Mouse (Mus musculus) spleen, postnatal 14 days (tissue): ENCODE measurements around the gene 2810408A11Rik.

Experiments
- DNase-seq, 2 experiments: peaks; one replicate each; pipeline ENCODE4 v3.0.0; 2021 to 2022; ENCODE audit warnings: low spot score in 2 of 2

2810408A11Rik gene

DNA sequence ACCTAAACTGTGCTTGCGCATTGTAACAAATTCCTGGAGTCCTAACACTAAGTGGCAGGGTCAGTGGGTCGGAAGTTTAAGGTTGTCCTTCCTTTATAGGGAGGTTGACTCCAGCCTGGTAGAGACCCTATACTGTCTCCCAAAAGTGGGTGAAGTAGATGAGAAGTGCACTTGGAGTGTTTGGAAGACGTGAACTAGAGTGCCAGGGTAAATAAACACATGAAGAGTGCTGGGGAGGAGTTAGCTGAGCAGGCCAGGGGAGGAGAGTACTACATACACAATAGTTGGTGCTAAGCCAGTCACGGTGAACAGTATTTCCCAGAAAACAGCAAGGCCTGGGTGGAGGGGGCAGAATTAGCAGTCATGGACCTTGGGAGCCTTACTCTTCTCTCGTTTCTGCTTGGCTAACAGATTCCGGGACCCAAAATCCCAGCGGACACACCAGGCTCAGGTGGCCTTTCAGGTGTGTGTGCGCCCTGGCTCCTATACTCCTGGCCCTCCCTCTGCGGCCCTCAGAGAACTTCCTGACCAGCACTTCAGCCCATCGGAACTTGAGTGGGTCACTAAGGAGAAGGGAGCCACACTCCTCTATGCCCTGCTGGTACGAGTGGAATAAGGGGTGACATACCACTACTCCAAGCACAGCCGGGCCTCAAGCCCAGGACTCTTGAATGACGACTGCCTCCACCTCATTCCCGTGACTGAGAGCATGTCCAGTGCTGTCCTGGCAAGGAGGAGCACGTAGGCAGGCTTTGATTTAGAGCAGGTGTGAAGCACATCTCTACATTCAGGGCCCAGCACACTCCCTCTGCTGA is 12.1 kb upstream of the 2810408A11Rik start:
- DNase-seq = no peak

DNA sequence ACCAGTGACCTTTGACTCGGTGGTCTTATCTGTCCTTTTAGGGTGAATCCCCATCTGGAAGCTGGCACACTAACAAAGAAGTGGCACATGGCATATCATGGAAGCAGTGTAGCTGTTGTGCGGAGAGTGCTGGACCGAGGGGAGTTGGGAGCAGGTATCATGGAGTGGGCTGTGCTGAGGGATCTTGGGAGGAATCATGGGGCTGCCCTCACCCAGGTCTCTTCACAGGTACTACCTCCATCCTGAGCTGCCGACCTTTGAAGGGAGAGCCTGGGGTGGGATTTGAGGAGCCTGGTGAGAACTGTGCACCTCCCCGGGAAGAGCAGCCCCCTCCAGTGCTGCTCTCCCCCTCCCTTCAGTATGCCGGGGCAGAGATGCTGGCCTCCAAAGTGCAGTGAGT is 10.9 kb upstream of the 2810408A11Rik start:
- DNase-seq = no peak

DNA sequence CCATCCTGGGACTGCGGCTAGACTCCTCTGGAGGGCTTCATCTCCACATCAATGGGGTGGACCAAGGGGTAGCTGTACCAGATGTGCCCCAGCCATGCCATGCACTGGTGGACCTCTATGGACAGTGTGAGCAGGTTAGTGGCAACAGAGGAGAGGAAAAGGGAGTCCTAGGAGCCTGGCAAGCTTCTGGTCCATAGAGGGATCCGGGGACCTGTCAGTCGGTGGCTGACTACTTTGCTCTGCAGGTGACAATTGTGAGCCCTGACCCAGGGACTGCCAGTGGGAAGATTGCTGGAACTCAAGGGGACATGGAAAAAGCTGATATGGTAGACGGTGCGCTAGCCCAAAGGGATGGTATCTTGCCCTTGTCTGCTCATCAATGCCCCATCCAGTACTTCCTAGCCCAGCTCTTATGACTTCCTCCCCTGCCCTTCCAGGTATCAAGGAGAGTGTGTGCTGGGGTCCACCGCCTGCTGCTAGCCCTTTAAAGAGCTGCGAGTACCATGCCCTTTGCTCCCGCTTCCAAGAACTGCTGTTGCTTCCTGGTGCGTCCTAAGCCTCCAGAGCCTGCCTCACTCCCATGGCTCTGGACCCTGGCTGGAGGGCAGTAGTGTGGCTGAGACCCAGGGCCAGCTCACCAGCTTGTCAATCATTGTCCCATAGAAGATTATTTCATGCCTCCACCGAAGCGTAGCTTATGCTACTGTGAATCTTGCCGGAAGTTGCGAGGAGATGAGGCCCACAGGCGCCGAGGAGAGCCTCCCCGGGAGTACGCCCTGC is 10.2 kb upstream of the 2810408A11Rik start:
- DNase-seq = no peak

DNA sequence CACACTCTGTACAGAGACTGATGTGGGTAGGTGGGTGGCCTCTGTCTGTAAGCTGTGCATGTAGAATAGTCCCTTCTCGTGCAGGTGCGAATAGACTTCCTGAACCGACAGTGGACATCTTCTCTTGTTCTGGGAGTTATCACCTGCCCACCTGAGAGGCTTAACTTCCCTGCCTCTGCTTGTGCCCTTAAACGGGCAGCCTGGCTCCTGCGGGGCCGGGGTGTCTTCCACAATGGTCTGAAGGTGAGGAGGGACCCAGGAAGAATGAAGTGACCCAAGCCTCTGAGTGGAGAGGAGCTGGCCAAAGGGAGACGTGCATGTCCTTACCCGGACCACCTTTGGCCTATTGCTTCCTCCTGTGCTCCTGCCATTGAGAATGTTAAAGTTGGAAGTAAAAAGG is 9.4 kb upstream of the 2810408A11Rik start:
- DNase-seq = no peak

DNA sequence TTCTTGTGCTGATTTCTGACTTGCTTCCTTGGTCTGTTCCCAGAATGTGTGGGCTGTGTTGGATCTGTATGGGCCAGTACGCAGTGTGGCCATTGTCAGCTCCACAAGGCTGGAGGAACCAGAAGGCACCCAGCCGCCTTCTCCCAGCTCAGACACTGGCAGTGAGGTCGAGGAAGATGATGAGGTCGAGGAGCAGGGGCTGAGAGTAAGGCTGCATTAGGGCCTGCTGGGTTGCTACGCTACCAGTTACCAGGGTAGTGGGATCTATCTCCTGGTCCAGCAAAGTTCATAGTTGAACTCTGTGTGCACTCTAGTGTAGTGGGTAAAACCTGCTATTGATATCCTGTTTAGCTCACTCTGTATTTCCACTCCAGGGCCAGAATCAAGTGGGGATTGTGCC is 8.4 kb upstream of the 2810408A11Rik start:
- DNase-seq = no peak

DNA sequence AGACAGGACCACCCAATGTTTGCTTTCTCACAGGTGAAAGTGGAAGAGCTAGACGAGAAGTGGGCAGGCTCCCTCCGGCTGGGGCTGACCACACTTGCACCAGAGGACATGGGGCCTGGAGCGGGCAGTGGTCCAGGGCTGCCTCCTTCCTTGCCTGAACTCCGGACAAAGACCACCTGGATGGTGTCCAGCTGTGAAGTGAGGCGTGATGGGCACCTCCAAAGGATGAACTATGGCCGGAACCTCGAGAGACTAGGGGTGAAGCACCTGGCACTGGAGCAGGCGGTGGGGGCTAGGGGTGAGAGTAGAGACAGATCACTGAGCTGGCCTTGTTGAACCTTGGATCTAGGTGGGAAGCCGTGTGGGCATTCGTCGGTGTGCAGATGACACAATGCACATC is 7.9 kb upstream of the 2810408A11Rik start:
- DNase-seq = no peak

DNA sequence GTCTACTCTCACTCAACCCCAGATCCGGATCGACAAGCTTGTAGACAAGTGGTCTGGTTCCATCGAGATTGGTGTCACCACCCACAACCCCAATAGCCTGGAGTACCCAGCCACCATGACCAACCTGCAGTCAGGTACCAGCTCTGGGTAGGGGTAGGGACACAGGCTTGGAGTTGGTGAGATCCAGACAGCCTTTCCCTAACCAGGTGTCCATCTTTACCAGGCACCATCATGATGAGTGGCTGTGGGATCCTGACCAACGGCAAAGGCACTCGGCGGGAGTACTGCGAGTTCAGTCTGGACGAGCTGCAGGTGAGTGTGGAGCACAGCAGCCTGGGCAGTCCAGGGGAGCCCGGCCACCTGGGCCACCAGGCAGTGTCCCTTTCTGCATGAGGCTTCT is 3.5 kb upstream of the 2810408A11Rik start:
- no peak for DNase-seq

DNA sequence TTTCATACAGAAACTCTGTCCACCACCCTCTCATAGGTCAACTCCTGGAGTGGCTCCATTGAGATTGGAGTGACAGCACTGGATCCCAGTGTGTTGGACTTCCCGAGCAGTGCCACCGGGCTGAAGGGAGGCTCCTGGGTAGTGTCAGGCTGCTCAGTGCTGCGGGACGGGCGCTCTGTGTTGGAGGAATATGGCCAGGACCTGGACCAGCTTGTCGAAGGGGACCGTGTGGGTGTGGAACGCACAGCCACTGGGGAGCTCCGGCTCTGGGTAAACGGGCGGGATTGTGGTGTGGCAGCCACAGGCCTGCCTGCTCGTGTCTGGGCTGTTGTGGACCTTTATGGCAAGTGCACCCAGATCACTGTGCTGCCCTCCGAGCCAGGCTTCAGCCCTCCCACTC is 2.2 kb upstream of the 2810408A11Rik start:
- no peak for DNase-seq

DNA sequence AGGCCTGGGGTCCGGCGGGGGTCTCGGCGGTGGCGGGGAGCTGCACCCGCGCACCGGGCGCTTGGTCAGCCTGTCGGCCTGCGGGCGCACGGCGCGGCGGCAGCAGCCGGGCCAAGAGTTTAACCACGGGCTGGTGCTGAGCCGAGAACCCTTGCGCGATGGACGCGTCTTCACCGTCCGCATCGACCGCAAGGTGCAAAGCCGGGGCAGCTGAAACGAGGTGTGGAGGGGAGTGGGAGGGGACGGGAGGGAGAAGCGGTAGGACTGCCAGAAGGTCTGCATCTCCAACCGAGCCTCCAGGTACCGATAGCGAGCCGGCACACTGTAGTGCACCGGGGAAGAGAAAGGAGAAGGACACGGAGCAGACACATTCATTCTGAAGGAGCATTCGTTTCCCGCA is 1.2 kb upstream of the 2810408A11Rik start:
- DNase-seq = no peak

DNA sequence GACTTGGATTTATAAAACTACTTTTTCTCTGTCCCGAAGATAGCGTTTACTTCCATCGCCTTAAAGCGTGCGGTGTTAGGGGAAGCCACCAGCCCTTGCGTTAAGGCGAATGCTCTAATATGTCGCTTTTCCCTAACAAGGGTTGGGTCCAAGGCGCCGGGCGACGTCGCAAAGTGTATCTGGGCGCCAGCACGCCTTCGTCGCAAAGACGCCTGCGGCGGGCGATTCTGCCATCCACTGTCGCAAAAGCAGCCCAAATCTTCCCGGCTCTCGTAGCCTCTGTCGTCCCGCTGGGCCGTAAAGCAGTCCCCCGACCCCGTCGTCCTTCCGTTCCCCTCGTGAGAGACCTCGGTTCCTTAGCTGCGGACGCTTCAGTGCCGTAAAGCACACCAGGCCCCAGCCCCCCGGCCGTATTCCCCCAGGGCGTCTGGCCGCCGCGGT is 639 bp upstream of the 2810408A11Rik start:
- peak; percentile 80 to 82 for DNase-seq

DNA sequence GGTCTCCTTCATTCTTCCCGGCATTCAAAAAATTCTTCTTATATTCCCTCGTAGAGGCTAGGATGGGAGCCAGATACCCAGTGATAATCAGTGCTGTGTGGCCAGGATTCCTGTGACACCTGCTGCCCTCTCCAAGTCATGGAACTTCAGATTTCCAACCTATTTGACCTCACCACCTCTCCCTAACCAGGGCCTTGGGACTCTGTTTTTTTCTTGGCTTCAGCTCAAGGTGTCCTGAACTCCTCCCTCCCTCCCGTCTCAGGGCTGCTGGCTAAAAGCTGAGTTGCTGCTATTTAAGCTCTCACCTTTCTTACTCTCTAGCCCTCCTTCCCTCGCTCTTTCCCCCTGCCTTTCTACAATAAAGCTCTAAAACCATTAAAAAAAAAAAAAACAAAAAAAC is 917 bp downstream of the 2810408A11Rik start:
- DNase-seq = no peak

DNA sequence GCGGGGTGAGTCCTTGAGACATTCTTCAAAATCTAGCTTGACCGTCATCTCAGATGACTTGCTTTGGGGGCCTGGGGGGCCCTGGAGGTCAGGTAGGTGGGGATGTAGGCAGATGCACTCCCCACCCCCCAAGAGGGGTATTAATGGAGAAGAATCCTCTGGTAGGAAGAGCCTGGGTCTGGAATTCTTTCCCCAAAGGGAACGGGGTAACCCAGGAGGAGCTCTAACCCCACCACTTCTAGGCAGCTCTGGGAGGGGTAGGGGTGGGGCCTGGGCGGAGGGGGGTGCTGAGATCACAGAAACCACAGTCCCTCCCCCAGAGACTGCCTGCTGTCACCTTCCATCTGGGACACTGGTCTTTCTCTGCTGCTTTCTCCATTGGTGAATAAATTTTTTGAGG is 5.5 kb downstream of the 2810408A11Rik start, which contains the start of gene Acap1:
Acap1 (minus strand) TSS at position 249 of the 400 bp plus-strand sequence.
- DNase-seq = peak in 1 of 2 experiments; percentile 41

DNA sequence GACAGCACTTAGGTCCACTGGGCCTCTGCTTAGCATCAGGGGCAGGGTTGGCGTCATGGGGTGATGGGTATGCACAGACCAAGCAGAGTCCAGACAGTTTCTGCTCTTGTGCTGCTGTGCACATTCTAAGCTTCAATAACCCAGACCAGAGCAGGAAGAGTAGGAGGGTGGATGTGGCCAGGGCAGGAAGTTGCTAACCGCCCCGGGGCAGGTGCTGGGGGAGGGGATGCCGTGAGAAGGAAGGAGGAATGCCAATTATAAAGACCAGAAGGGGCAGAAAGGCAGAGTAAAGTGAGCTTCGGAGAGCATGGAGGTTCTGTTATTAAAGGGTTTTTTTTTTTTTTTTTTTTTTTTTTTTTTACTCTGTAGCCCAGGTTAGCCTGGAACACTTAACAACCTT is 6.1 kb downstream of the 2810408A11Rik start:
- DNase-seq = peak; percentile 52 to 58

DNA sequence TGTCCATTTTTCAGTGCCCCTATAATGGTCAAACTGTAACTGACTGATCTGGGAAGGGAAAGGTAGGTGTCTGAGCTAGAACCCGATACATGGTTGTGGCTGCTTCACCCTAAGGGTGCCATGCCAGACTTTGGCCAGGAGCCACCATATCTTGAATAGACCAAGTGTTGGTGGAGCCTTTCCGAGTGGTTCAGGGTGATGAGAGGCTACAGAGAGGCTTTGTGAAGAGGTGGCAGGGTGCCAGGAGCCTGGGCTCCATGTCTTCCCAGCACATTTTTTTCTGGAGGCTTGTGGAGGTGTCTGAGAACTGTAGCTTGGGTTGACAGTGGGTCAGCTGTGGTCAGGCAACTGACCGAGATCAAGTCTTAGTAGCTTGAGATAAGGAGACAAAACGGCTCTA is 9.3 kb downstream of the 2810408A11Rik start:
- no peak for DNase-seq

DNA sequence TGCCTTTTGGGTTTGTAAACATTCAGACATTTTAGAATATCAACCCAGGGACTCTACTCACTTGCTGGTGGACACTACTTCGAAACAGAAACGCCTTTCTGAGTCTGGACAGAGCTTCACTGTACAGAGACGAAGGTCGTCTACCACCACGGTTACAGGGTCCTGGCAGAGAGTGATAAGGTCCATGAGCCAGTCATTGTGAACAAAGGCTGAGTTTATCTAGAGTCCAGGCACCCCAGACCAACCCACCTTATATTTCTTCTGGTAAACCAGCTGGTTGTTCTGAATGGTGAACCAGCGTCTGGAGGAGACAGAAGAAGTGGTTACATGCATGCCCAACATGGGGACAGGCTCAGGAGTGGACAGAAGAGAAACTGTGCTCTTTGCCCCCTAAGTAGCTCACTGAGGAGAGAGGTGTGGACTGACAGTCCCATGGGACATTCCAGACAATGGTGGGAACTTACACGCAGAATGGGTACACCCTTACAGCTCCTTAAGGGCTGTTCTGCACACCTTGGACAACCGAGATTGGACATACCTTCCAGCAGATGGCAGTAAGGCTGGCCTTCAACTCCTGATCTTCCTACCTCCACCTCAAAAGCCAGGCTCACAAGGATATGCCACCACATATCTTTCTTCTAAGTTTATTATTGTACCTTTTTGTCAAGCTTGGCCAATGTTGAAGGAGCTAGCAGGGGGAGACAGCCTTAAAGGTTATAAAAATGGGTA is 13.7 kb downstream of the 2810408A11Rik start:
- no peak for DNase-seq

DNA sequence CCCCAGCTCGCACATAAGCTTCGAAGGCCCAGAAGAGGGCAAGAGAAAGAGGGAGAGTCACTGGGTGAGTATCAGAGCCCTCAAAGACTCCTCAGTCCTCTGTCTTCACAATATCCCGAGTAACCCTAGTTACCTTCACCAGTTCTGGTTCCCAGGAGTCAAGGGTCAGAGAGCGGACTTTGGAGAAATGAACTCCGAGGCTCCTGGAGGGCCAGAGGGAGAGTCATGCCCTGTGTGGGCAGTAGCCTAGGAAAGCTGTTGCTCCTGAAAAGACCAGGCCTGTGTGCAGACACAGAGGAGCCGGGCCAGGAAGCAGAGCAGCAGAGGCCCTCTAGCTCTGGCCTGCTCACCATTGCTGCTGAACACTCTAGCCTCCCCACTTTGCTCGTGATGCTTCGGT is 16.1 kb downstream of the 2810408A11Rik start:
- no peak for DNase-seq

DNA sequence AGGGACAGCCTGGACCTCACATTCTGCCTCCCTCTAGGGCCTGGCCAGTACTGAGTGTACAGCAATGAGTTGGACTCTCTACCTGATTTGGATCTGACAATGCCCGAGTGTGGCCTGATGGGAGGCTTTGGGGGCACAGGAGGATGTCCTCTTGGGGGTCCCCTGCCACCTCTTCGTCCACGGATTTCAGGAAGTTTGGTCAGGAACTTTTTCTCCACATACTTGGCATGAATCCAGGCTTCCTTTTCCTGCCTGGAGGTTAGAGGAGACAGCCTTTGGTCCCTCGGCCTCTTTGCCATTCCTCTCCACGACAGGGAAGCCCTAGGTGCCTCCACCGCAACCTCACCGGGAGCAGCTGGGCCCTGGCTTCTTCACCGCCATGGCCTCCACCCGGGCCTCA is 16.5 kb downstream of the 2810408A11Rik start:
- DNase-seq = no peak

DNA sequence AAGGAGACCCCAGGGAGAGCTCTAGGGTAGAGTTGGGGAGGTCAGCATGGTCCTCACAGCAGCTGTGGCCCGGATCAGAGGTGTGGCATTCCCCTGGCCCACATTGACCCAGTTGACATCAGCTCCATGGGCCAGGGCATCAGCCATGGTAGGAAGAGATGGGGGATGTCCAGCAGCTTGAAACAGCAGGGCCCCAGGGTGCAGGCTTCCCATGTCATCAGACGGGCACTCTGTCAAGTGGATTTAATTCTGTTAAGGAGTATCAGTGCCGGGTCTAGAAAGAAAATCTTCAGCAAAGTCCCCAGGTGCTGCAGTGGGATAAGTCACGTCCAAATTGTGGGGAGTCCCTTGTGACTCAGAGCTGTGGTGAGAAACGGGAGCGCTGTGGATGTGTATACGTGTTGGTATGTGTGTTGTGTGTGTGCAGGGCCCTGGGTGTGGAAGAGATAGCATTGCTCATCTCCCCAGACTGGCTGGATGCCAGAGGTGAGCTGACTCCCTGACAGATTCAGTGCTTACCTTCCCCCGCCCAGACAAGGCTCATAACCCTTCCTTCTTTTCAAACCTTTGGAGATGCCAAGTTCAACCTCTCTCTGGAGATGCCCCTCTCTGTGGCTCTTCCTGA is 17.1 kb downstream of the 2810408A11Rik start:
- no peak for DNase-seq

DNA sequence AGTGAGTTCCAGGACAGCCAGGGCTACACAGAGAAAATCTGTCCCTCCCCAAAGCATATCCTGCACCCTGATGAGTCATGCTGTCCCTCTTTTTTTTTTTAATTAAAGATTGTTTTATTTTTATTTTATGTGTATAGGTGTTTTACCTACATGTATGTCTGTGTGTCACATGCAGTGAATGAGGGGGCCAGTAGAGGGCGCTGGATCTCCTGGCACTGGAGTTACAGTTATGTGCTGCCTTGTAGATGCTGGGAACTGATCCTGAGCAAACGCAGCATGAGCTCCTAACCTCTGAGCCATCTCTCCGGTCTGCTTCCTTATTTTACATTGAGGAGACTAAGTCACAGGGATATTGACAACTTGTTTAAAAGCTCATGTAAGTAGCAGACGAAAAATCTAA is 17.7 kb downstream of the 2810408A11Rik start:
- peak; percentile 47 to 59 for DNase-seq

DNA sequence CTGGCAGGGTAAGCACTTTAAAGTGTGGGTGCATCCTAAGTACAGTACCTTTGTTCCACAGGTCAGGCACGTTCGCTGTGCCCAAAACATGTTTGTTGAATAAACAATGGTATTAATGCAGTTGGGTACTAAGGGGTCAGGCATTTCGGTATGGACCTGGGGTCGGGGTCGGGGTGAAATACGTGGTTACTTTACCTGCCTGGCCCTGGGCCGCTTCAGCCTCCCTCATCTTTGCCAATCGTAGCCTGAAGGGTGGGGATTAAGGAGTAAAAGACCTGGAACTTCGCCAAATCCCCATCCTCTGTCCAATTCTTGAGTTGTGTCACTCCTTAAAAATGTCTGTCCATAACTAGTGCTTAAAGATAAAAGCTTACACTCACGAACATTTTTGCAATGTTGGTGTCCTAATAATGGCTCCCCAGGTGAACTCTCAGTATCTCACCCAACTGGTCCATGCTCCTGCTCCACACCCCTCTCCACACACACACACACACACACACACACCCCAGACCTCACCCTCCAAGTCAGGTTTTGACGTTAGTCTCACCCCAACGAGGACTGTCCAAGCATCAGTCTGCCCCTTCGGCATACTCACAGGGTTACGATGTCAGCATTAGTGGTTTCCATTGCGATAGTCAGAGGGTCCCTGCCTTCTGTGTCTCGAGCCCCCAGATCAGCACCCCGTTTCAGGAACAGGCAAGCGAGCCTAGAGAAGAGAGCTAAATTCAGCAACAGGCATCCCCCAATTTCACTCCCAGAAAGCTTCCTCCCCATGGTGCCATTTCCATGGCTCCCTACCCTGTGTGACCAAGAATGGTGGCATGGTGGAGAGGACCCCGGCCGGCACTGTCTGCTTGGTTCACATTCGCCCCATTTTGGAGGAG is 18.8 kb downstream of the 2810408A11Rik start:
- DNase-seq = no peak
